Mouse (Mus musculus) CH12.LX (cell line): Measurements from ENCODE around the gene Hvcn1. TPM values are rescaled to one million over a fixed set of nuclear protein-coding genes. Genes with fewer than 3 reads are reported as not detected.

ENCODE experiments used
- DNase-seq: peaks from one replicate; pipeline ENCODE4 v3.0.0-alpha.2; 2013; ENCODE audit errors: extremely low read depth
- H3K27ac ChIP-seq: 2 replicates; pipeline ENCODE4 v1.5.1; 2012; ENCODE audit warnings: low read depth, mild to moderate bottlenecking, control low read depth, moderate library complexity; ENCODE audit not compliant: insufficient read depth
- H3K27me3 ChIP-seq: replicated peaks from 2 replicates; pipeline ENCODE3; 2012; ENCODE audit warnings: inconsistent platforms
- H3K36me3 ChIP-seq, 2 experiments: replicated peaks in 1 of 2; 2 replicates each; pipeline versions ENCODE3 to v1.6.1; 2012; ENCODE audit warnings: inconsistent platforms in 1 of 2, low read length in 1 of 2, mild to moderate bottlenecking in 1 of 2, mixed read lengths in 1 of 2, moderate library complexity in 1 of 2; ENCODE audit not compliant: control insufficient read depth in 1 of 2, insufficient read depth in 1 of 2
- H3K4me1 ChIP-seq, 2 experiments: 2 replicates each; pipeline ENCODE4 v1.6.1; 2012; ENCODE audit warnings: inconsistent platforms in 1 of 2, moderate library complexity in 1 of 2; ENCODE audit not compliant: insufficient read depth in 2 of 2, control insufficient read depth in 1 of 2
- H3K4me2 ChIP-seq: 2 replicates; pipeline ENCODE4 v1.6.1; 2012; ENCODE audit warnings: low read depth, mild to moderate bottlenecking, control low read depth; ENCODE audit not compliant: poor library complexity, insufficient read depth, severe bottlenecking
- H3K4me3 ChIP-seq, 3 experiments: fragments of 150-350 bp in 1 of 3; sonication (generic) in 1 of 3; replicated peaks in 1 of 3; 2 replicates each; pipeline versions ENCODE3 to v1.5.1; 2011 to 2012; ENCODE audit warnings: low read depth in 2 of 3, low read length in 2 of 3, mild to moderate bottlenecking in 2 of 3, moderate library complexity in 2 of 3, control low read depth in 1 of 3, improper control_type of control experiment in 1 of 3, inconsistent platforms in 1 of 3, mixed read lengths in 1 of 3; ENCODE audit not compliant: poor library complexity in 1 of 3
- H3K79me2 ChIP-seq: replicated peaks from 2 replicates; pipeline ENCODE4 v1.6.1; 2012; ENCODE audit warnings: mild to moderate bottlenecking, moderate library complexity; ENCODE audit not compliant: control insufficient read depth, poor library complexity, insufficient read depth, severe bottlenecking; ENCODE audit errors: extremely low read depth
- H3K9ac ChIP-seq: 2 replicates; pipeline ENCODE4 v1.6.1; 2012; ENCODE audit warnings: low read depth, mild to moderate bottlenecking, control low read depth, moderate library complexity; ENCODE audit not compliant: insufficient read depth
- H3K9me3 ChIP-seq: replicated peaks from 2 replicates; pipeline ENCODE3; 2012; ENCODE audit warnings: low read length, inconsistent platforms, mixed read lengths
- BHLHE40 ChIP-seq: IDR thresholded peaks from 2 replicates; pipeline ENCODE4 v1.6.1; 2011; ENCODE audit warnings: mild to moderate bottlenecking, low read depth, low read length, improper control_type of control experiment
- CHD1 ChIP-seq: IDR thresholded peaks from 2 replicates; pipeline ENCODE4 v1.6.1; 2012; ENCODE audit warnings: low read depth, low read length, improper control_type of control experiment, inconsistent platforms
- CHD2 ChIP-seq: IDR thresholded peaks from 2 replicates; pipeline ENCODE4 v1.6.1; 2011; ENCODE audit warnings: low read length, improper control_type of control experiment
- ELF1 ChIP-seq: IDR thresholded peaks from 2 replicates; pipeline ENCODE4 v1.6.1; 2014; ENCODE audit warnings: low read depth, mild to moderate bottlenecking, inconsistent platforms, low read length, improper control_type of control experiment
- EP300 ChIP-seq: IDR thresholded peaks from 2 replicates; pipeline ENCODE4 v1.6.1; 2011; ENCODE audit warnings: low read length, improper control_type of control experiment
- ETS1 ChIP-seq: conservative IDR thresholded peaks from 2 replicates; pipeline ENCODE4 v1.6.1; 2012; ENCODE audit warnings: low read depth, mild to moderate bottlenecking, inconsistent platforms, low read length, improper control_type of control experiment, moderate library complexity
- HCFC1 ChIP-seq: IDR thresholded peaks from 2 replicates; pipeline ENCODE4 v1.6.1; 2012; ENCODE audit warnings: low read depth, mild to moderate bottlenecking, inconsistent platforms, low read length, improper control_type of control experiment
- IRF4 ChIP-seq: IDR thresholded peaks from 2 replicates; pipeline ENCODE4 v1.6.1; 2014; ENCODE audit warnings: low read depth, mild to moderate bottlenecking, inconsistent platforms, low read length, improper control_type of control experiment
- JUN ChIP-seq: IDR thresholded peaks from 2 replicates; pipeline ENCODE4 v1.6.1; 2011; ENCODE audit warnings: low read depth, mild to moderate bottlenecking, low read length, improper control_type of control experiment, moderate library complexity; ENCODE audit not compliant: insufficient read depth
- JUND ChIP-seq: conservative IDR thresholded peaks from 2 replicates; pipeline ENCODE4 v1.6.1; 2011; ENCODE audit warnings: low read depth, low read length, improper control_type of control experiment
- MAFK ChIP-seq: IDR thresholded peaks from 2 replicates; pipeline ENCODE4 v1.6.1; 2011; ENCODE audit warnings: low read length, improper control_type of control experiment; ENCODE audit not compliant: insufficient replicate concordance
- MAZ ChIP-seq: IDR thresholded peaks from 2 replicates; pipeline ENCODE4 v1.6.1; 2012; ENCODE audit warnings: low read depth, mild to moderate bottlenecking, inconsistent platforms, low read length, improper control_type of control experiment, moderate library complexity
- MEF2A ChIP-seq: IDR thresholded peaks from 2 replicates; pipeline ENCODE4 v1.6.1; 2014; ENCODE audit warnings: low read depth, mild to moderate bottlenecking, inconsistent platforms, low read length, improper control_type of control experiment, borderline replicate concordance
- MXI1 ChIP-seq: IDR thresholded peaks from 2 replicates; pipeline ENCODE4 v1.6.1; 2011; ENCODE audit warnings: mild to moderate bottlenecking, low read depth, low read length, improper control_type of control experiment
- MYC ChIP-seq: IDR thresholded peaks from 2 replicates; pipeline ENCODE4 v1.6.1; 2011; ENCODE audit warnings: low read depth, mild to moderate bottlenecking, improper control_type of control experiment, low read length
- NELFE ChIP-seq: IDR thresholded peaks from 2 replicates; pipeline ENCODE4 v1.6.1; 2011; ENCODE audit warnings: low read depth, low read length, improper control_type of control experiment
- NRF1 ChIP-seq: IDR thresholded peaks from 2 replicates; pipeline ENCODE4 v1.6.1; 2014; ENCODE audit warnings: low read depth, mild to moderate bottlenecking, inconsistent platforms, low read length, improper control_type of control experiment, moderate library complexity
- POLR2A ChIP-seq: IDR thresholded peaks from 2 replicates; pipeline ENCODE4 v1.6.1; 2011; ENCODE audit warnings: low read depth, mild to moderate bottlenecking, improper control_type of control experiment, low read length
- RAD21 ChIP-seq: IDR thresholded peaks from 2 replicates; pipeline ENCODE4 v1.6.1; 2011; ENCODE audit warnings: low read depth, mild to moderate bottlenecking, low read length, improper control_type of control experiment, moderate library complexity
- RCOR1 ChIP-seq: conservative IDR thresholded peaks from 2 replicates; pipeline ENCODE4 v1.6.1; 2012; ENCODE audit warnings: low read depth, mild to moderate bottlenecking, inconsistent platforms, low read length, improper control_type of control experiment
- SMC3 ChIP-seq: IDR thresholded peaks from 2 replicates; pipeline ENCODE4 v1.6.1; 2011; ENCODE audit warnings: low read depth, low read length, improper control_type of control experiment
- TCF12 ChIP-seq: IDR thresholded peaks from 2 replicates; pipeline ENCODE4 v1.6.1; 2014; ENCODE audit warnings: low read depth, mild to moderate bottlenecking, inconsistent platforms, low read length, improper control_type of control experiment
- UBTF ChIP-seq: IDR thresholded peaks from 2 replicates; pipeline ENCODE4 v1.6.1; 2012; ENCODE audit warnings: low read depth, mild to moderate bottlenecking, inconsistent platforms, low read length, improper control_type of control experiment, moderate library complexity
- USF1 ChIP-seq: IDR thresholded peaks from 2 replicates; pipeline ENCODE4 v1.6.1; 2014; ENCODE audit warnings: low read depth, mild to moderate bottlenecking, inconsistent platforms, low read length, improper control_type of control experiment
- USF2 ChIP-seq: conservative IDR thresholded peaks from 2 replicates; pipeline ENCODE4 v1.6.1; 2011; ENCODE audit warnings: low read depth, low read length, improper control_type of control experiment
- ZC3H11A ChIP-seq: IDR thresholded peaks from 2 replicates; pipeline ENCODE4 v1.6.1; 2012; ENCODE audit warnings: low read depth, mild to moderate bottlenecking, inconsistent platforms, low read length, improper control_type of control experiment
- ZKSCAN1 ChIP-seq: IDR thresholded peaks from 2 replicates; pipeline ENCODE4 v1.6.1; 2012; ENCODE audit warnings: low read depth, inconsistent platforms, low read length, improper control_type of control experiment, borderline replicate concordance
- ZNF384 ChIP-seq: IDR thresholded peaks from 2 replicates; pipeline ENCODE4 v1.6.1; 2012; ENCODE audit warnings: low read depth, low read length, improper control_type of control experiment, inconsistent platforms
- dilution Hi-C: fragments of 300-500 bp; cut with MboI; formaldehyde crosslinking; loops from 2 replicates; pipeline ENCODE4 v1.14.3; 2020; ENCODE audit warnings: low sequenced_read_pairs; ENCODE audit not compliant: extremely low pct_unique_long_range_greater_than_20kb, extremely low pct_ligation_motif_present
- in situ Hi-C: fragments of 300-500 bp; cut with MboI; formaldehyde crosslinking; loops from 3 replicates; pipeline ENCODE4 v1.14.3; 2019; ENCODE audit warnings: low sequenced_read_pairs, low pct_ligation_motif_present, low pct_unique_long_range_greater_than_20kb, mixed read lengths
- polyA plus RNA-seq: library from polyadenylated mRNA; unstranded; fragments of >175 nt; gene quantifications from 2 replicates; pipeline ENCODE4 v1.2.1, GENCODE M21; 2012; ENCODE audit warnings: low read depth; ENCODE audit not compliant: insufficient read length
- total RNA-seq, 2 experiments: library from RNA; depleted of rRNA; stranded (reverse); fragments of 300-350 nt in 1 of 2; fragments of >200 nt in 1 of 2; gene quantifications; 2 replicates each; pipeline ENCODE4 v1.2.3; 2012 to 2014

The Hvcn1 gene
- total and polyA plus RNA-seq, 3 experiments, result 143 to 159 (median 156) TPM

GRCm38 (mm10) chr5:122218928-122219327 is 12.3 kb downstream of the Hvcn1 start:
- Histone ChIP-seq H3K4me1 (peaks cover 55 to 92% of the 10 kb centered on the region in 2 experiments), H3K27ac (peak overlapping the region; percentile 90), H3K4me3 (no peak overlapping the region), H3K36me3 (peaks cover 26 to 79% of the 10 kb centered on the region in 2 experiments), H3K27me3 (no peaks in the 10 kb centered on the region), H3K9me3 (no peaks in the 10 kb centered on the region), H3K9ac (peak overlapping the region; percentile 21), H3K4me2 (peak overlapping the region; percentile 47), H3K79me2 (peaks cover 14% of the 10 kb centered on the region)
- DNase-seq, result peak; percentile 43
- TF ChIP-seq JUN (no peak), ETS1 (peak; percentile 47; the same call in 1 of the 2 replicates)
- dilution Hi-C loops, result no loop called here
- in situ Hi-C loops, result no loop called here

- peak overlapping the region; percentile 39 for H3K4me2 ChIP-seq
- no peaks in the 10 kb centered on the region for H3K27me3 ChIP-seq
- peak overlapping the region in 1 of 3 experiments; percentile 14 for H3K4me3 ChIP-seq
- dilution Hi-C loops, result no loop called here
- H3K4me1 ChIP-seq, result peaks cover 58 to 94% of the 10 kb centered on the region in 2 experiments
- H3K9me3 ChIP-seq, result no peaks in the 10 kb centered on the region
- peak overlapping the region; percentile 4; the same call in 1 of the 2 replicates for H3K9ac ChIP-seq
- H3K36me3 ChIP-seq, result peaks cover 26 to 81% of the 10 kb centered on the region in 2 experiments
- peak; percentile 96 for DNase-seq
- peak overlapping the region; percentile 90 for H3K27ac ChIP-seq
- peaks cover 14% of the 10 kb centered on the region for H3K79me2 ChIP-seq
- in situ Hi-C loops, result no loop called here
- TF ChIP-seq HCFC1 (no peak), MXI1 (peak; percentile 44; the same call in 1 of the 2 replicates), JUND (no peak; the same call in 1 of the 2 replicates), USF2 (no peak), JUN (no peak), RAD21 (no peak; the same call in 1 of the 2 replicates), CHD1 (no peak; the same call in 1 of the 2 replicates), RCOR1 (peak; percentile 57; the same call in 1 of the 2 replicates), ELF1 (peak; percentile 17; the same call in 1 of the 2 replicates), NELFE (no peak), SMC3 (peak; percentile 35), UBTF (0 out of 2 replicates have a peak, but pooled peaks have one; percentile 38), MEF2A (peak; percentile 94), MAFK (peak; percentile 57), ZNF384 (no peak; the same call in 1 of the 2 replicates), CHD2 (peak; percentile 73), BHLHE40 (peak; percentile 99), IRF4 (peak; percentile 78; the same call in 1 of the 2 replicates), POLR2A (0 out of 2 replicates have a peak, but pooled peaks have one; percentile 35), ZKSCAN1 (no peak), NRF1 (peak; percentile 22; the same call in 1 of the 2 replicates), TCF12 (peak; percentile 87), EP300 (peak; percentile 86), ZC3H11A (no peak), MYC (peak; percentile 81; the same call in 1 of the 2 replicates), USF1 (no peak), MAZ (peak; percentile 64; the same call in 1 of the 2 replicates)
Measured at GRCm38 (mm10) chr5:122219655-122220629, 13.3 kb downstream of the Hvcn1 start.
